13 mouse cellular contexts compared by ENCODE assay signal in the genomic region with DNA sequence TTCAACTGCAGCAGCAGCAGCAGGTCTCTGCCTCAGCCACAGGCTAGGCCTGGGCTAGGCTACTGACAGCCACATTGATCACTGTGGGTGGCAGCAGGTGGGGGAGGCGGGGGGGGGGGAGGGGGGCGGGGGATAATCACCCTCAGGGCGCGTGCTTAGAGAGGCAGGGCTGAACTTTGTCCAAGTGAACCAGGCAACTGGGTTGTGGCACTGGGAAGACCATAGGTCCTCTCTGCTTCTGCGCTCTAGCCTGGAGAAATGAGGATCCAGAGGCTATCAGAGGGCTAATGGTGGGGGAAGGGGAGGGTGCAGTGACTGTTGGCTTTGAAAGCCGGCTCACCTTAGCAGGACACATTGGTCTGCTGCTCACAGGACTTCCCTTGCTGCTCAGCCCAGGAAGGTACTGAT. TPM values are rescaled to one million over a fixed set of nuclear protein-coding genes. Genes with fewer than 3 reads are reported as not detected.
DNase-seq lines count a peak whose midpoint lies in the region; ATAC-seq and TF ChIP-seq lines count a peak whose summit lies in the region.
"Had no signal": no experiment of that assay in that cellular context is flagged by ENCODE, and none has a peak within 500 bp of the region (broad histone marks: within the 10 kb centered on the region; RNA-seq: fewer than 3 reads in every experiment).

No protein-coding gene starts in this region.

- no peaks in the 10 kb centered on the region; the same call in 1 of the 2 replicates for H3K79me2 ChIP-seq in liver, adult 2 months (ENCODE audit: control insufficient read depth, insufficient read depth, low read length)

- no peak overlapping the region for H3K4me3 ChIP-seq in forebrain, embryonic 11.5 days (ENCODE audit: low read depth, low read length)
- H3K4me3 ChIP-seq in forebrain, embryonic 16.5 days (replicated peaks; ENCODE audit: low read length) = no peak overlapping the region
- no peak overlapping the region for H3K4me3 ChIP-seq in hindbrain, embryonic 13.5 days
- no peak overlapping the region for H3K4me3 ChIP-seq in liver, adult 2 months (ENCODE audit: insufficient read depth, low read depth, low read length)
- H3K4me3 ChIP-seq in neural tube, embryonic 11.5 days (ENCODE audit: low read depth, low read length) = no peak overlapping the region
- no peak overlapping the region for H3K4me3 ChIP-seq in left cerebral cortex, adult 2 months
- H3K4me3 ChIP-seq: embryonic facial prominence, embryonic 12.5 days had no signal

- no peak for TF ChIP-seq CTCF in liver, adult 2 months (IDR thresholded peaks at IDR 0.05; ENCODE audit: low read depth, low read length)
- TF ChIP-seq CTCF in left cerebral cortex, adult 2 months (IDR thresholded peaks at IDR 0.05) = no peak

- ATAC-seq in forebrain, embryonic 11.5 days (replicated peaks; ENCODE audit: low FRiP score) = 0 out of 2 replicates have a peak, but pooled peaks have one; percentile 47
- ATAC-seq in forebrain, embryonic 16.5 days = no peak
- ATAC-seq in hindbrain, embryonic 13.5 days (ENCODE audit: low FRiP score) = peak; percentile 23
- ATAC-seq in neural tube, embryonic 11.5 days (ENCODE audit: insufficient read depth, low FRiP score, low TSS enrichment) = peak; percentile 27; the same call in 1 of the 2 replicates

- no peaks in the 10 kb centered on the region for H3K36me3 ChIP-seq in forebrain, embryonic 11.5 days (ENCODE audit: control insufficient read depth, insufficient read depth, low read length)
- H3K36me3 ChIP-seq in forebrain, embryonic 16.5 days (ENCODE audit: control insufficient read depth, insufficient read depth) = no peaks in the 10 kb centered on the region
- H3K36me3 ChIP-seq in hindbrain, embryonic 13.5 days = no peaks in the 10 kb centered on the region
- H3K36me3 ChIP-seq in liver, adult 2 months (ENCODE audit: control insufficient read depth, insufficient read depth, low read length) = no peaks in the 10 kb centered on the region
- no peaks in the 10 kb centered on the region for H3K36me3 ChIP-seq in neural tube, embryonic 11.5 days (ENCODE audit: control insufficient read depth, insufficient read depth, low read length)
- H3K36me3 ChIP-seq: embryonic facial prominence, embryonic 12.5 days had no signal

- H3K27me3 ChIP-seq in forebrain, embryonic 11.5 days (ENCODE audit: control insufficient read depth, insufficient read depth, low read length) = peaks cover 35% of the 10 kb centered on the region
- H3K27me3 ChIP-seq in forebrain, embryonic 16.5 days (replicated peaks; ENCODE audit: control insufficient read depth, insufficient read depth, low read length) = peaks cover 18% of the 10 kb centered on the region
- peaks cover 66% of the 10 kb centered on the region for H3K27me3 ChIP-seq in hindbrain, embryonic 13.5 days
- H3K27me3 ChIP-seq in liver, adult 2 months (ENCODE audit: control insufficient read depth, insufficient read depth, low read length) = no peaks in the 10 kb centered on the region
- peaks cover 25% of the 10 kb centered on the region for H3K27me3 ChIP-seq in neural tube, embryonic 11.5 days (ENCODE audit: control insufficient read depth, insufficient read depth, low read length)

- no peak overlapping the region for H3K9ac ChIP-seq in forebrain, embryonic 11.5 days (ENCODE audit: low read length)
- H3K9ac ChIP-seq in forebrain, embryonic 16.5 days (replicated peaks; ENCODE audit: low read depth, low read length) = no peak overlapping the region
- 0 out of 2 replicates have a peak overlapping the region, but pooled peaks have one; percentile 2 for H3K9ac ChIP-seq in hindbrain, embryonic 13.5 days
- H3K9ac ChIP-seq in liver, adult 2 months (ENCODE audit: low read depth, low read length) = peak overlapping the region; percentile 19; the same call in 1 of the 2 replicates
- no peak overlapping the region for H3K9ac ChIP-seq in neural tube, embryonic 11.5 days (ENCODE audit: low read length)
- H3K9ac ChIP-seq: embryonic facial prominence, embryonic 12.5 days had no signal

- no peak for DNase-seq in forebrain, embryonic 11.5 days (ENCODE audit: low spot score)
- peak; percentile 98 for DNase-seq in liver, adult 2 months (ENCODE audit: extremely low read depth, low read depth, low spot score)
- DNase-seq in neural tube, embryonic 11.5 days (ENCODE audit: low spot score) = peak; percentile 29
- no peak for DNase-seq in left cerebral cortex, adult 2 months (ENCODE audit: extremely low spot score in 1 of 2, low spot score in 2 of 2)
- DNase-seq in cerebellum, postnatal 4 days (ENCODE audit: low spot score in 2 of 2) = no peak
- no peak for DNase-seq in gastrocnemius, adult 18-20 months (ENCODE audit: low spot score)
- DNase-seq: left cerebral cortex, postnatal 4 days had no signal

- H3K9me3 ChIP-seq in forebrain, embryonic 11.5 days (ENCODE audit: control insufficient read depth, low read length) = no peaks in the 10 kb centered on the region
- no peaks in the 10 kb centered on the region for H3K9me3 ChIP-seq in forebrain, embryonic 16.5 days (ENCODE audit: control insufficient read depth, low read length)
- H3K9me3 ChIP-seq in hindbrain, embryonic 13.5 days = no peaks in the 10 kb centered on the region
- no peaks in the 10 kb centered on the region for H3K9me3 ChIP-seq in neural tube, embryonic 11.5 days (ENCODE audit: control insufficient read depth, low read length)
- H3K9me3 ChIP-seq: embryonic facial prominence, embryonic 12.5 days had no signal

- 0 out of 2 replicates have a peak, but pooled peaks have one; percentile 17 for TF ChIP-seq POLR2A in liver, adult 2 months (IDR thresholded peaks at IDR 0.05; ENCODE audit: extremely low read depth, insufficient read depth, low read length)

- H3K27ac ChIP-seq in forebrain, embryonic 11.5 days (ENCODE audit: low read depth, low read length) = no peak overlapping the region
- H3K27ac ChIP-seq in forebrain, embryonic 16.5 days (ENCODE audit: low read length) = no peak overlapping the region
- H3K27ac ChIP-seq in hindbrain, embryonic 13.5 days = peak overlapping the region; percentile 66
- peak overlapping the region; percentile 72 for H3K27ac ChIP-seq in liver, adult 2 months (replicated peaks; ENCODE audit: insufficient read depth, low read depth, low read length)
- no peak overlapping the region for H3K27ac ChIP-seq in neural tube, embryonic 11.5 days (ENCODE audit: low read depth, low read length)
- no peak overlapping the region for H3K27ac ChIP-seq in left cerebral cortex, adult 2 months
- H3K27ac ChIP-seq: embryonic facial prominence, embryonic 12.5 days had no signal

- peaks cover 2% of the 10 kb centered on the region for H3K4me1 ChIP-seq in forebrain, embryonic 11.5 days (replicated peaks; ENCODE audit: control insufficient read depth, insufficient read depth, low read length)
- H3K4me1 ChIP-seq in forebrain, embryonic 16.5 days (replicated peaks; ENCODE audit: control insufficient read depth, insufficient read depth, low read length) = peaks cover 28% of the 10 kb centered on the region
- peaks cover 37% of the 10 kb centered on the region for H3K4me1 ChIP-seq in hindbrain, embryonic 13.5 days (replicated peaks)
- peaks cover 29% of the 10 kb centered on the region for H3K4me1 ChIP-seq in liver, adult 2 months (ENCODE audit: control insufficient read depth, insufficient read depth, low read length)
- H3K4me1 ChIP-seq in neural tube, embryonic 11.5 days (ENCODE audit: control insufficient read depth, insufficient read depth, low read length) = peaks cover 21% of the 10 kb centered on the region

- H3K4me2 ChIP-seq in forebrain, embryonic 11.5 days (ENCODE audit: low read depth, low read length, severe bottlenecking) = no peak overlapping the region
- no peak overlapping the region for H3K4me2 ChIP-seq in forebrain, embryonic 16.5 days (ENCODE audit: low read length)
- no peak overlapping the region for H3K4me2 ChIP-seq in hindbrain, embryonic 13.5 days
- no peak overlapping the region for H3K4me2 ChIP-seq in neural tube, embryonic 11.5 days (ENCODE audit: low read depth)
- H3K4me2 ChIP-seq: embryonic facial prominence, embryonic 12.5 days had no signal

- WGBS in forebrain, embryonic 11.5 days = 24% methylated on average over 4 of the region's 6 CpGs
- 26% methylated on average over 4 of the region's 6 CpGs for WGBS in forebrain, embryonic 16.5 days
- 18% methylated on average over 4 of the region's 6 CpGs for WGBS in hindbrain, embryonic 13.5 days
- WGBS in liver, adult 2 months = 39% methylated on average over 5 of the region's 6 CpGs
- 19% methylated on average over 4 of the region's 6 CpGs for WGBS in neural tube, embryonic 11.5 days

- intact Hi-C loops in left cerebral cortex, adult 2 months (cut with DNase I) = loop anchor here (5.0 kb wide), 1 partner anchor 223 kb away; a partner anchor contains a TSS

RNA-seq across cellular contexts. Expression of a gene that starts 4.4 kb away (rescaled TPM):
- 0.71 and 1.1 TPM in 2 replicates for polyA plus RNA-seq in forebrain, embryonic 11.5 days (2014; fragmentation: Nextera tagmentation; extraction: Ambion mirVana)
- 0.65 and 1.1 TPM in 2 replicates for polyA plus RNA-seq in forebrain, embryonic 16.5 days (2015; fragmentation: Nextera tagmentation; extraction: Ambion mirVana)
- polyA plus RNA-seq in hindbrain, embryonic 13.5 days (2015; fragmentation: Nextera tagmentation; extraction: Ambion mirVana) = 0.90 and 1.5 TPM in 2 replicates
- 8.0 and 16.8 TPM in 2 replicates for total RNA-seq in liver, adult 2 months (2014; rRNA removed)
- polyA plus RNA-seq in liver, adult 2 months (2012; rRNA removed) = 29.1 and 45.5 TPM in 2 replicates
- polyA plus RNA-seq in neural tube, embryonic 11.5 days (2014; fragmentation: Nextera tagmentation; extraction: Ambion mirVana) = 1.1 and 1.4 TPM in 2 replicates
- total RNA-seq in left cerebral cortex, adult 2 months (2021) = 10 to 100 TPM in 1 of 2 experiments, 1 to 10 TPM in 1; 8.4 to 10.8 TPM
- 1 to 10 TPM; 4.2 to 4.7 TPM for total RNA-seq in gastrocnemius, adult 18-20 months (2021)

RNA-seq across cellular contexts. Expression of a gene that starts 4.6 kb away (rescaled TPM):
- 0.07 and 0.12 TPM in 2 replicates for polyA plus RNA-seq in forebrain, embryonic 11.5 days (2014; fragmentation: Nextera tagmentation; extraction: Ambion mirVana)
- polyA plus RNA-seq in forebrain, embryonic 16.5 days (2015; fragmentation: Nextera tagmentation; extraction: Ambion mirVana) = 0.86 and 1.8 TPM in 2 replicates
- 1.2 and 1.4 TPM in 2 replicates for polyA plus RNA-seq in hindbrain, embryonic 13.5 days (2015; fragmentation: Nextera tagmentation; extraction: Ambion mirVana)
- total RNA-seq in liver, adult 2 months (2014; rRNA removed) = 4.4 and 5.5 TPM in 2 replicates
- polyA plus RNA-seq in liver, adult 2 months (2012; rRNA removed) = 13.1 and 20.8 TPM in 2 replicates
- polyA plus RNA-seq in neural tube, embryonic 11.5 days (2014; fragmentation: Nextera tagmentation; extraction: Ambion mirVana) = 0.32 and 0.70 TPM in 2 replicates
- 1 to 10 TPM; 3.0 to 3.4 TPM for total RNA-seq in left cerebral cortex, adult 2 months (2021)
- total RNA-seq in gastrocnemius, adult 18-20 months (2021) = 1 to 10 TPM in 1 of 2 experiments, under 1 TPM in 1; 0.91 to 1.0 TPM
- total RNA-seq: megakaryocyte progenitor cell, adult 5-6 weeks had no signal

RNA-seq across cellular contexts. Expression of a gene that starts 17.5 kb away (rescaled TPM):
- 0.17 and 0.19 TPM in 2 replicates for polyA plus RNA-seq in forebrain, embryonic 11.5 days (2014; fragmentation: Nextera tagmentation; extraction: Ambion mirVana)
- polyA plus RNA-seq in forebrain, embryonic 16.5 days (2015; fragmentation: Nextera tagmentation; extraction: Ambion mirVana) = 0.14 TPM in 1 of 2 replicates, not detected in the other
- polyA plus RNA-seq in hindbrain, embryonic 13.5 days (2015; fragmentation: Nextera tagmentation; extraction: Ambion mirVana) = 0.18 and 0.19 TPM in 2 replicates
- total RNA-seq in liver, adult 2 months (2014; rRNA removed) = not detected in 2 replicates
- not detected in 2 replicates for polyA plus RNA-seq in liver, adult 2 months (2012; rRNA removed)
- not detected in 2 replicates for polyA plus RNA-seq in neural tube, embryonic 11.5 days (2014; fragmentation: Nextera tagmentation; extraction: Ambion mirVana)
- total RNA-seq in left cerebral cortex, adult 2 months (2021) = under 1 TPM; 0.93 to 0.94 TPM
- not detected for total RNA-seq in gastrocnemius, adult 18-20 months (2021)
- total RNA-seq: hematopoietic stem cell, adult 5-6 weeks; left cerebral cortex, postnatal 4 days had no signal
- polyA plus RNA-seq: gonadal fat pad, adult 2 months had no signal

RNA-seq across cellular contexts. Expression of a gene that starts 31.0 kb away (rescaled TPM):
- not detected in 2 replicates for polyA plus RNA-seq in forebrain, embryonic 11.5 days (2014; fragmentation: Nextera tagmentation; extraction: Ambion mirVana)
- polyA plus RNA-seq in forebrain, embryonic 16.5 days (2015; fragmentation: Nextera tagmentation; extraction: Ambion mirVana) = not detected in 2 replicates
- not detected in 2 replicates for polyA plus RNA-seq in hindbrain, embryonic 13.5 days (2015; fragmentation: Nextera tagmentation; extraction: Ambion mirVana)
- not detected in 2 replicates for total RNA-seq in liver, adult 2 months (2014; rRNA removed)
- not detected in 2 replicates for polyA plus RNA-seq in liver, adult 2 months (2012; rRNA removed)
- not detected in 2 replicates for polyA plus RNA-seq in neural tube, embryonic 11.5 days (2014; fragmentation: Nextera tagmentation; extraction: Ambion mirVana)
- not detected for total RNA-seq in left cerebral cortex, adult 2 months (2021)
- not detected for total RNA-seq in gastrocnemius, adult 18-20 months (2021)
- total RNA-seq: hematopoietic stem cell, adult 5-6 weeks; left cerebral cortex, postnatal 4 days; megakaryocyte progenitor cell, adult 5-6 weeks had no signal
- polyA plus RNA-seq: embryonic facial prominence, embryonic 12.5 days had no signal

RNA-seq across cellular contexts. Expression of a gene that starts 40.9 kb away (rescaled TPM):
- polyA plus RNA-seq in forebrain, embryonic 11.5 days (2014; fragmentation: Nextera tagmentation; extraction: Ambion mirVana) = not detected in 2 replicates
- not detected in 2 replicates for polyA plus RNA-seq in forebrain, embryonic 16.5 days (2015; fragmentation: Nextera tagmentation; extraction: Ambion mirVana)
- polyA plus RNA-seq in hindbrain, embryonic 13.5 days (2015; fragmentation: Nextera tagmentation; extraction: Ambion mirVana) = not detected in 2 replicates
- total RNA-seq in liver, adult 2 months (2014; rRNA removed) = not detected in 2 replicates
- polyA plus RNA-seq in liver, adult 2 months (2012; rRNA removed) = not detected in 2 replicates
- polyA plus RNA-seq in neural tube, embryonic 11.5 days (2014; fragmentation: Nextera tagmentation; extraction: Ambion mirVana) = 0.20 TPM in 1 of 2 replicates, not detected in the other
- under 1 TPM; 0.38 to 0.49 TPM for total RNA-seq in left cerebral cortex, adult 2 months (2021)
- total RNA-seq in gastrocnemius, adult 18-20 months (2021) = not detected
- total RNA-seq: hematopoietic stem cell, adult 5-6 weeks; megakaryocyte progenitor cell, adult 5-6 weeks had no signal
- polyA plus RNA-seq: embryonic facial prominence, embryonic 12.5 days; gonadal fat pad, adult 2 months had no signal

Comparison
In these comparisons a context has a peak if more than half of its experiments do, and no peak if none do; other contexts are left out.
1. DNase-seq: peak in liver, adult 2 months (single experiment) and neural tube, embryonic 11.5 days (single experiment); none in forebrain, embryonic 11.5 days (single experiment), left cerebral cortex, adult 2 months (0 of 2), cerebellum, postnatal 4 days (0 of 2) and gastrocnemius, adult 18-20 months (single experiment).
2. H3K27ac ChIP-seq: peak in hindbrain, embryonic 13.5 days (single experiment) and liver, adult 2 months (single experiment); none in forebrain, embryonic 11.5 days (single experiment), forebrain, embryonic 16.5 days (single experiment), neural tube, embryonic 11.5 days (single experiment) and left cerebral cortex, adult 2 months (single experiment).
3. H3K9ac ChIP-seq: peak in hindbrain, embryonic 13.5 days (single experiment) and liver, adult 2 months (single experiment); none in forebrain, embryonic 11.5 days (single experiment), forebrain, embryonic 16.5 days (single experiment) and neural tube, embryonic 11.5 days (single experiment).
4. RNA of a gene that starts 4.4 kb away (polyA plus RNA-seq): 29.1 to 45.5 TPM in liver, adult 2 months; 0.65 to 1.1 TPM in forebrain, embryonic 16.5 days, 1.1 to 1.4 TPM in neural tube, embryonic 11.5 days, 0.71 to 1.1 TPM in forebrain, embryonic 11.5 days and 0.90 to 1.5 TPM in hindbrain, embryonic 13.5 days; every median in the first group is over 10 times any median in the second.